Mouse (Mus musculus) liver, embryonic 13.5 days (tissue): ENCODE measurements around the gene Sesn2. TPM values are rescaled to one million over a fixed set of nuclear protein-coding genes. Genes with fewer than 3 reads are reported as not detected.

Experiments used
- ATAC-seq: fragments of 200-750 bp; cut with Nextera tagmentation; 2 replicates; pipeline ENCODE4 v1.8.0; 2017; ENCODE audit warnings: low read depth, mild to moderate bottlenecking, moderate number of reproducible peaks, moderate library complexity
- DNase-seq: peaks from one replicate; pipeline ENCODE4 v3.0.0; 2022
- H3K27ac ChIP-seq: fragments of 300-500 bp; sonication (generic); 2 replicates; pipeline ENCODE4 v1.5.1; 2015; ENCODE audit warnings: moderate library complexity, mild to moderate bottlenecking, inconsistent platforms
- H3K27me3 ChIP-seq: fragments of 300-500 bp; sonication (generic); 2 replicates; pipeline ENCODE4 v1.6.1; 2015; ENCODE audit warnings: mild to moderate bottlenecking, inconsistent platforms
- H3K36me3 ChIP-seq: fragments of 300-500 bp; sonication (generic); 2 replicates; pipeline ENCODE4 v1.6.1; 2015; ENCODE audit warnings: mild to moderate bottlenecking, inconsistent platforms
- H3K4me1 ChIP-seq: fragments of 300-500 bp; sonication (generic); replicated peaks from 2 replicates; pipeline ENCODE4 v1.6.1; 2015; ENCODE audit warnings: inconsistent platforms
- H3K4me2 ChIP-seq: fragments of 300-500 bp; sonication (generic); 2 replicates; pipeline ENCODE4 v1.6.1; 2015; ENCODE audit warnings: inconsistent platforms, mild to moderate bottlenecking, moderate library complexity
- H3K4me3 ChIP-seq: fragments of 300-500 bp; sonication (generic); replicated peaks from 2 replicates; pipeline ENCODE4 v1.5.1; 2015; ENCODE audit warnings: mild to moderate bottlenecking, inconsistent platforms
- H3K9ac ChIP-seq: fragments of 300-500 bp; sonication (generic); 2 replicates; pipeline ENCODE4 v1.6.1; 2015; ENCODE audit warnings: mild to moderate bottlenecking, inconsistent platforms
- H3K9me3 ChIP-seq: fragments of 300-500 bp; sonication (generic); replicated peaks from 2 replicates; pipeline ENCODE4 v1.6.1; 2016; ENCODE audit warnings: inconsistent platforms
- WGBS: fragments of 180-500 bp; shearing (Covaris S2); methylation state at CpG from one replicate; pipeline ENCODE4 v1.1.7; 2015; ENCODE audit not compliant: insufficient replicate concordance; 5-methylcytosine and 5-hydroxymethylcytosine counted together
- polyA plus RNA-seq: library from polyadenylated mRNA; unstranded; fragments of >200 nt; fragmentation: Nextera tagmentation; extraction: Ambion mirVana; gene quantifications from 2 replicates; pipeline ENCODE4 v1.2.1, GENCODE M21; 2015

The Sesn2 gene
- polyA plus RNA-seq, 1 experiment from 2014 or later, result 7.0 TPM

DNA sequence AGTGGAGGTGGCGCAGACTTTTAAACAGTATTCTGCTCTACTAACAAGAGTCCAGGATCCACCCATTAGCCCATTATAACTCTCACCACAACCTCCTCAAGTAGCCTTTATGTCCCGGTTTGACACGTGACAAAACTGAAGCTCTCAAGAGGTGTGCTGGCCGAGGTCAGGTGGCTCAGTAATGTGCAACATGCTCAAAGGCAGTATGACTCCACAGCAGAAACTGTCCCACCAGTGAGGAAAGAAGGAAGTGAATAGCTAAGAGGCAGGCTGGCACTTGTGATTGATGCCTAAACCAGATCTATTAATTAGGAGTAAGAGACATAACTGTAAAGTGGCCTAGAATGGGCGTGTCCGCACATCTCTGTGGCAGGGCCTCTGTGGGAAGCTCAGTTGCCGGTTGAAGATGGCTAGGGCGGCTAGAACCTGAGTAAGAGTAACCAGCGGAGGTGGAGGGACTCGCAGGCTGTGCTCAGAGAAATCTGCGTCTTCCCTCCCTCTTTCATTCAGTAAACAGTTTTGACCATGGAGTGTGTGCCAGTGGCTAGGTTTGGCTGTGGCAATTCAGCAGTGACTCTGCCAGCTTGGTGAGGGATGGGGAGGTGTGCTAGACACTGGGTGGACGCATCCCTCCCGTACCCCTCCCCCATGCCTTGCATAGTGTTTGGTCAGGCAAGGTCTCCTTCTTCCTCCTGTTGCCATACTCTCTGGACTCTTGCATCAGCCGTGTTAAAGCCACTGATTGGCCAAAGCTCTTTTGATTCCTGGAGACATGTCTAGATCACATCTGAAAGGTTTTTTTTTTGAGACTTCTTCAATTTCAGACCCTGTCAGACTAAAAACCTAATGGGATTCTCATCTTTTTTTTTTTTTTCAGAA lies 3.3 kb upstream of the Sesn2 start:
- DNase-seq (no peak), ATAC-seq (no peak)
- 29% methylated on average over 14 of the region's 14 CpGs for WGBS
- H3K27me3 ChIP-seq, result no peaks in the 10 kb centered on the region
- 0 out of 2 replicates have a peak overlapping the region, but pooled peaks have one; percentile 0 for H3K4me3 ChIP-seq
- H3K9me3 ChIP-seq, result no peaks in the 10 kb centered on the region
- no peaks in the 10 kb centered on the region for H3K36me3 ChIP-seq
- H3K9ac ChIP-seq, result 0 out of 2 replicates have a peak overlapping the region, but pooled peaks have one; percentile 1
- H3K4me1 ChIP-seq, result peaks cover 62% of the 10 kb centered on the region
- peak overlapping the region; percentile 86 for H3K4me2 ChIP-seq
- peak overlapping the region; percentile 72 for H3K27ac ChIP-seq

DNA sequence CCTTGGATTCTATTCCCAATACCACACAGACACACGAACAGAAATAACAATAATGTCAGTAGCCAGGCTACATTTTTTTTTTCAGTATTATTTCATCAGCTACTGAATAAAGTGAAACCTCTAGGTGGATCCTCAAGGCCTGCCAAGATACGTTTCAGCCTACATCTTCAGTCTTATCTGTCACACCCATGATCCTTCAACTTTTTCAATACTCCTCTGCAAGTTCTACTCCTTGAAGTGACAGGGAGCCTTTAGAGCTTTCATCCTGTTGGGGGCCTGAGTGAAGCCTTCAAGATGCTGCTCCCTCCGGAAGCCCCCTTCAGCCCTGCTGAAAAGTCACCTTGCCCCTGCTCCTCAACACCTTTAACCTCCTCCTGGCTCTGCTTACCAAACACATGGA lies 1.8 kb upstream of the Sesn2 start:
- peak overlapping the region; percentile 52 for H3K9ac ChIP-seq
- no peak for ATAC-seq
- no peaks in the 10 kb centered on the region for H3K27me3 ChIP-seq
- peak overlapping the region; percentile 44 for H3K4me2 ChIP-seq
- WGBS, result 40% methylated on average over 3 of the region's 3 CpGs
- H3K27ac ChIP-seq, result peak overlapping the region; percentile 83
- no peak overlapping the region for H3K4me3 ChIP-seq
- no peaks in the 10 kb centered on the region for H3K9me3 ChIP-seq
- peaks cover 77% of the 10 kb centered on the region for H3K4me1 ChIP-seq
- no peak for DNase-seq
- no peaks in the 10 kb centered on the region for H3K36me3 ChIP-seq

DNA sequence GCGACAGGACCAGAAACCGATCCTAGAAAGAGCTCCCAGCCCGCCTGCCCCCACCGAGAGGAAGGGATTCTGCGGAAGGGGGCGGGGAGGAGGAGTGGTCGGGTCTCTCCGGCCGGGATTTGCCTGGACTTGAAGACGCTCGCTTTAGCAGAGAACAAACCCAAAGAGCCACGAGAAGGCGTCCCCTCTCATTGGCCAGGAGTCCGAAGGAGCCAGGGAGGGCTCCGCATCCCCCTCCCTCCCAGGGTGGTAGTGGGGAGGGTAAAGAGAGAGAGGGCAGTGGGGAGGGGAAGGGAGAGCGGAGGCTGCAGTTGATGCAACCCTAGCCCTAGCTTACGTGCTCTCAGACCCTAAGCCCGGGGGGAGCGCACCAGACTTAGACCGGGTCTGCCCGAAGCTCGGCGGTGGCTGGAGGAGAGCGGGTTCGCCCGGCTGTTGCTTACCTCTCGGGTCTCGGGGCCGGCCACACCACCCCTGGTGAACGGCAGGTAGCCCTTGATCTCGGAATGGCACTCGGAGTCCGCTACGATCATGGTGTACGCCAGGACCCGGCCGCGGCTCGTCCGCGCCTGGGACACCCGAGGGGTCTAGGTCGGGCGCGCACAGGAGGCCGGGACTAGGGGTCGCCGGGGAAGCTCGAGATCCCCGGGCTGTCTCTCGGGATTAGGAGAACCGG lies 542 bp downstream of the Sesn2 start:
- peak overlapping the region; percentile 93 for H3K4me2 ChIP-seq
- peak; percentile 42 for ATAC-seq
- H3K9ac ChIP-seq, result peak overlapping the region; percentile 91
- peak overlapping the region; percentile 89 for H3K4me3 ChIP-seq
- no peaks in the 10 kb centered on the region for H3K36me3 ChIP-seq
- H3K9me3 ChIP-seq, result no peaks in the 10 kb centered on the region
- H3K27me3 ChIP-seq, result no peaks in the 10 kb centered on the region
- WGBS, result under 1% methylated on average over 51 of the region's 52 CpGs
- DNase-seq, result peak; percentile 50
- peak overlapping the region; percentile 87 for H3K27ac ChIP-seq
- H3K4me1 ChIP-seq, result peaks cover 92% of the 10 kb centered on the region

DNA sequence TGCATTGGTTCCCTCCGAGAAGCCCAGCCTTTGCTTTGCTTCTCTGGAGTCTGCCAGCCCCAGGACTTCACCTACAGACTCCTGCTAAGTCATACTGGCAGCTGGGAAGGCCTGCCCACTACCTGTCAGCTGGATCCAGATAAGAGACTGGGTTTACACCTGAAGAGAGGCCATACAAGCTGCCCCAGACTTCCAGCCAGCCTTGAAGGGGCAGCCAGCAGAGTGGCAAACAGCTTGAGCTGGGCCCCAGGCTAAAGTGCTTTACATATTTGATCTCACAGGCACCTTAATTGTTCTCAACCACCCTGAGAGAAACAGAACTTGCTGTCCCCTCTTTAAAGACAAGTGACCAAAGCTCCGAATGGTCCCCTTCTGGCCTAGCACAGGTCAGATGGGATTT lies 3.1 kb downstream of the Sesn2 start:
- Histone ChIP-seq H3K9me3 (no peaks in the 10 kb centered on the region), H3K27ac (peak overlapping the region; percentile 62), H3K4me1 (peaks cover 92% of the 10 kb centered on the region), H3K36me3 (no peaks in the 10 kb centered on the region), H3K4me3 (peak overlapping the region; percentile 4; the same call in 1 of the 2 replicates), H3K9ac (peak overlapping the region; percentile 31; the same call in 1 of the 2 replicates), H3K27me3 (no peaks in the 10 kb centered on the region), H3K4me2 (peak overlapping the region; percentile 93)
- no peak for DNase-seq
- 46% methylated on average over 2 of the region's 2 CpGs for WGBS
- no peak for ATAC-seq

DNA sequence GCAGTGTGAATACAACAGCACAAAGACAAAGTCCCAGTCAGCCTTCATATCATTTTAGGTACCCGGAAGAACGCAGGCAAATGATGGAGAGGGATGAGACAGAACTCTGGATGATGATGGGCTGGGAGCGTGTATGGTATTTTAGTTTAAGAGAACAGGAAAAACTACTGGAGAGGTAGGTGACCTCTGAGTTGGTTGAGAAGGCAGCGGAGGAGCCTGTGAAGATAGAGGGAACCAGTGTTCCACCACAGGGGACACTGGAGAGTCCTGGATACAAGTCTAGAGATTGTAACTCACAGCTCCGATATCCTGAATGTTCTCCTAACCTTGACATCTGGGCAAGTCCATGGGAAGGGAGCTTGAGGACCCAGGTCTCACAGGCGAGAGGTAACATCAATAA lies 4.1 kb downstream of the Sesn2 start:
- 74% methylated on average over 6 of the region's 6 CpGs for WGBS
- H3K27me3 ChIP-seq, result no peaks in the 10 kb centered on the region
- no peak overlapping the region; the same call in 1 of the 2 replicates for H3K4me2 ChIP-seq
- H3K4me1 ChIP-seq, result peaks cover 86% of the 10 kb centered on the region
- no peaks in the 10 kb centered on the region for H3K36me3 ChIP-seq
- no peak overlapping the region for H3K27ac ChIP-seq
- ATAC-seq, result no peak
- H3K4me3 ChIP-seq, result no peak overlapping the region
- no peak for DNase-seq
- no peaks in the 10 kb centered on the region for H3K9me3 ChIP-seq
- no peak overlapping the region for H3K9ac ChIP-seq

DNA sequence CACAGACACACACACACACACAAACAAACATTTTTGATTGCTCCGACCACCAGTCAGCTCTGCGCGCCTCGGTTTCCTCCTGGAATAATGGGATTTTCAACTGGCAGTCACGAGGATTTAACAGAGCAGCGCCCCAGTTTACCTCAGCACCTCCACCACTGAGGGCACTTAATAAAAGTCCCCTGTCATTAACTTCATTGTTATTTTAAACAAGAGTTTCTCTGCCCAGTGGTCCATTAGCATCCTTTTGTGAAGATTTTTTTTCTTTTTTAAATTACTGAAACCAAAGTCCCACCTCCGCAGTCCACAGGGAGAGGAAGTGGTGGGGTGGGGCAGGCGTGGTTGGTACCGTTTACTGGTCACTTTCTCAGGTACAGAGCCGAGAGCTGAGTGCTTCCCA lies 4.5 kb downstream of the Sesn2 start:
- no peaks in the 10 kb centered on the region for H3K27me3 ChIP-seq
- H3K9ac ChIP-seq, result 0 out of 2 replicates have a peak overlapping the region, but pooled peaks have one; percentile 48
- DNase-seq (no peak), ATAC-seq (no peak)
- no peak overlapping the region for H3K4me3 ChIP-seq
- H3K9me3 ChIP-seq, result no peaks in the 10 kb centered on the region
- H3K4me2 ChIP-seq, result peak overlapping the region; percentile 34; the same call in 1 of the 2 replicates
- H3K27ac ChIP-seq, result peak overlapping the region; percentile 67; the same call in 1 of the 2 replicates
- H3K36me3 ChIP-seq, result no peaks in the 10 kb centered on the region
- WGBS, result 54% methylated on average over 10 of the region's 10 CpGs
- peaks cover 81% of the 10 kb centered on the region for H3K4me1 ChIP-seq

DNA sequence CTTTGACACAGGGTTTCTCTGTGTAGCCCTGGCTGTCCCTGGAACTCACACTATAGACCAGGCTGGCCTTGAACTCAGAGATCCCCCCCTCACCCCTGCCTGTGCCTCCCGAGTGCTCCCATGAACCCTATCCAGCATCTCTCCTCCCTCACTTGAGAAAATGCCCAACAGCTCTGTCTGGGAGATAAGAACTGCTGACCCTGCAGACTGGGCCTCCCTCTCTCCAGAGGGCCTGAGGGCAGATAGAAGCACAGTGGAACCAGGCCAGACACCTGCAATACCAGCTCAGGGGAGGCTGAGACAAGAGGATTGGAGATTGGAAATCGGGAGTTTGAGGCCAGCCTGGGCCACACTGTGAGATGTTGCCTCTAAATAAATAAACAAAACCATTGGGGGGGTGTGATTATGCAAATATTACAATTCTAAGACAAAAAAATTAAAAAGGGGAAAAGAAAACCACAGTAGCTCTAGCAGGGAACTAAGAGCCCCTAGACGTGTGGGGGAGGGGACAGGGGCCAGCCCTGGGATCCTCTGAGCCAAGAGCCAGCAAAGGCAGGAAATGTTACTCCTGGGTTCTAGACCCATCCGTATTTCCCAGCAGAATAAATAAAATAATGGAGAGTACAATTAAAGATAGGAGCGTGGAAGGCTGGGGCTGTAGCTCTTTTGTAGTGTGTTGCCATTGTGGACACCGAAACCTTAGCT lies 5.1 kb downstream of the Sesn2 start:
- ATAC-seq, result peak; percentile 68
- Histone ChIP-seq H3K4me2 (peak overlapping the region; percentile 34), H3K27me3 (no peaks in the 10 kb centered on the region), H3K9me3 (no peaks in the 10 kb centered on the region), H3K27ac (peak overlapping the region; percentile 67), H3K9ac (peak overlapping the region; percentile 48), H3K4me3 (no peak overlapping the region), H3K36me3 (no peaks in the 10 kb centered on the region), H3K4me1 (peaks cover 81% of the 10 kb centered on the region)
- DNase-seq, result peak; percentile 50
- WGBS, result 35% methylated on average over 6 of the region's 6 CpGs

DNA sequence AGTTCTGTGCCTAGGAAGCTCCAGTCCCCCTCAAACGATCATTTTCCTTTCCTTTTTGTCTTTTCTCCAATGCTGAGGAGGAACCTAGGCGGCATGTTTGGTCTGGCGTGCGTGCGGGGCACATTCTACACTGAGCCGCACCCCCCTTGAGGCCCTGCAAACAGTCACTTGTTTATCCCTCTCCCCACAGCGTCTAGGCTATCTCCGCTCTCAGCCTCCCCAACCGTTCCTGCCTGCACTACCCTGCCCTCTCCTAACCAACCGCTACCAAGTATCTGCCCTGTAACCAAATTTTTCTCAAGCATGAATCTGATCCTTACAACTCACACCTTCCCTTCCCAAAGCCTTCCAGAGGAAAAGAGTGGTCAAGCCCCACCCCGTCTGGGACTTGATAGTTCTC lies 7.0 kb downstream of the Sesn2 start:
- Histone ChIP-seq H3K9me3 (no peaks in the 10 kb centered on the region), H3K4me3 (no peak overlapping the region), H3K27me3 (no peaks in the 10 kb centered on the region), H3K27ac (peak overlapping the region; percentile 73), H3K9ac (peak overlapping the region; percentile 8; the same call in 1 of the 2 replicates), H3K4me1 (peaks cover 66% of the 10 kb centered on the region), H3K36me3 (peaks cover 13% of the 10 kb centered on the region), H3K4me2 (peak overlapping the region; percentile 13)
- ATAC-seq, result peak; percentile 89
- WGBS, result 25% methylated on average over 11 of the region's 11 CpGs
- peak; percentile 45 for DNase-seq

DNA sequence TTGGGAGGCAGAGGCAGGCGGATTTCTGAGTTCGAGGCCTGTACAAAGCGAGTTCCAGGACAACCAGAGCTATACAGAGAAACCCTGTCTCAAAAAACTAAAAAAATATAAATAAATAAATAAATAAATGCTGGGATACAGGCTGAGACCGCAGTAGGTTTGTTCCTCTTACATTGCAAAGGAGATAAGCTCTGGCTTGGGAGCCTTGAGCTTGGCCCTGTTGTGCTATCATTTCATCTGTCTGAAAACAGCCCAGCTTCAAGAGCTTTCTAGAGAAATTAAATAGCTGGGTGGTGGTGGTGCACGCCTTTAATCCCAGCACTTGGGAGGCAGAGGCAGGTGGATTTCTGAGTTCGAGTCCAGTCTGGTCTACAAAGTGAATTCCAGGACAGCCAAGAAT lies 8.7 kb downstream of the Sesn2 start:
- no peak overlapping the region for H3K9ac ChIP-seq
- peaks cover 30% of the 10 kb centered on the region for H3K36me3 ChIP-seq
- ATAC-seq (no peak), DNase-seq (no peak)
- 69% methylated on average over 6 of the region's 6 CpGs for WGBS
- H3K27ac ChIP-seq, result no peak overlapping the region
- H3K4me1 ChIP-seq, result peaks cover 49% of the 10 kb centered on the region
- no peaks in the 10 kb centered on the region for H3K27me3 ChIP-seq
- H3K4me2 ChIP-seq, result no peak overlapping the region
- no peak overlapping the region for H3K4me3 ChIP-seq
- H3K9me3 ChIP-seq, result no peaks in the 10 kb centered on the region

DNA sequence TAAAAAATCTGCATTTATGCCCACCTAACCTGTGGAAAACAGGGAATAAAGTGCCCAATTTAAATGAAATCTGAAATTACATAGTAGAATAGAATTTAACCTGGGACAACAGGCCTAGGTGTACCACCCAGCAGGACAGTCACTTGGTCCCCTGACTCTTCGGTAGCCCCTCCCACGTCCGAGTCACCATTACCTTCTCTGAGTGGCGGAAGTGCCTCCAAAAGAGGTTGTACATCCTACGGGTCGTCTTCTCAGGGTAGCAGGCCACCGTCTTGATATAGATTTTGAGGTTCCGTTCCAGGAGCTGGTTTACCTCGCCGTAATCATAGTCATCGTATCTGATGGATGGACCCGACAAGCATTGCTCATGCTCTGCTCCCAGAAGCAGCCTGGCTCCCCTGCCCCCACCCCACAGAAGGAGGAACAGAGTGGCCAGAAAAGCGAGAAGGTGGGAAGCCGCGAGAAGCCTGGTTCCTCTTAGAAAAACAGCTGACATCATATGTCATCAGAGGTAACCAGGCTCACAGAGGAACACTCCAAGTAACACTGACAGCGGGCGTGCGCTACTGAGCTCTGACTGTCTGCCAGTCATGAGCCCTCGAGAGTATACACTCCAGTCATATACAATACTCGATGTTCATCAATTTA lies 15.9 kb downstream of the Sesn2 start:
- Histone ChIP-seq H3K27me3 (no peaks in the 10 kb centered on the region), H3K4me1 (peaks cover 23% of the 10 kb centered on the region), H3K9me3 (no peaks in the 10 kb centered on the region), H3K36me3 (peaks cover 68% of the 10 kb centered on the region), H3K4me3 (no peak overlapping the region), H3K9ac (no peak overlapping the region), H3K27ac (no peak overlapping the region; the same call in 1 of the 2 replicates), H3K4me2 (no peak overlapping the region)
- 57% methylated on average over 20 of the region's 20 CpGs for WGBS
- ATAC-seq (no peak), DNase-seq (no peak)
